Mouse (Mus musculus): ENCODE measurements at regions not wholly inside any gene's neighbourhood (a gene's known extent, or its start where the extent isn't known, plus 50 kb on each side); places are given as distances from the start of the nearest gene placed in this dataset.

- Histone ChIP-seq H3K4me1 (peaks cover 17% of the 10 kb centered on the region), H3K27ac (peak overlapping the region; percentile 54; the same call in 1 of the 2 replicates), H3K9me3 (no peaks in the 10 kb centered on the region), H3K36me3 (replicated peaks) (no peaks in the 10 kb centered on the region), H3K27me3 (ENCODE audit: poor library complexity, severe bottlenecking) (peaks cover 29% of the 10 kb centered on the region), H3K4me3 (no peak overlapping the region)
- peak; percentile 34 for DNase-seq (ENCODE audit: extremely low spot score, low spot score)
- 22% methylated on average over 17 of the region's 17 CpGs for WGBS
Observed at GRCm38 (mm10) chr3:19059906-19060870, 568.3 kb downstream of the 1700064H15Rik start.

- Histone ChIP-seq H3K4me3 (no peak overlapping the region), H3K9me3 (no peaks in the 10 kb centered on the region), H3K27ac (no peak overlapping the region), H3K36me3 (replicated peaks) (no peaks in the 10 kb centered on the region), H3K4me1 (peaks cover 15% of the 10 kb centered on the region), H3K27me3 (ENCODE audit: poor library complexity, severe bottlenecking) (peaks cover 29% of the 10 kb centered on the region)
- WGBS, result 35% methylated on average over 12 of the region's 14 CpGs
- no peak for DNase-seq (ENCODE audit: extremely low spot score, low spot score)
Observed at GRCm38 (mm10) chr3:19061488-19062248, 566.8 kb downstream of the 1700064H15Rik start.

- H3K27me3 ChIP-seq (ENCODE audit: poor library complexity, severe bottlenecking), result peaks cover 29% of the 10 kb centered on the region
- H3K36me3 ChIP-seq (replicated peaks), result no peaks in the 10 kb centered on the region
- H3K27ac ChIP-seq, result no peak overlapping the region
- no peak for DNase-seq (ENCODE audit: extremely low spot score, low spot score)
- no peaks in the 10 kb centered on the region for H3K9me3 ChIP-seq
- 44% methylated on average over 6 of the region's 6 CpGs for WGBS
- peaks cover 13% of the 10 kb centered on the region for H3K4me1 ChIP-seq
- no peak overlapping the region for H3K4me3 ChIP-seq
Observed at GRCm38 (mm10) chr3:19062249-19062859, 566.1 kb downstream of the 1700064H15Rik start.

GRCm38 (mm10) chr3:19067141-19067757 lies 561.2 kb downstream of the 1700064H15Rik start:
- H3K4me1 ChIP-seq, result no peaks in the 10 kb centered on the region

More at GRCm38 (mm10) chr3:19067141-19067757, 561.2 kb downstream of the 1700064H15Rik start:
- Histone ChIP-seq H3K36me3 (replicated peaks) (no peaks in the 10 kb centered on the region), H3K4me3 (no peak overlapping the region), H3K27ac (no peak overlapping the region), H3K9me3 (no peaks in the 10 kb centered on the region), H3K27me3 (ENCODE audit: poor library complexity, severe bottlenecking) (0 out of 2 replicates have a peak, but pooled peaks cover 3% of the 10 kb centered on the region)
- no peak for DNase-seq (ENCODE audit: extremely low spot score, low spot score)
- 91% methylated on average over 3 of the region's 3 CpGs for WGBS
